Mouse (Mus musculus) midbrain, embryonic 13.5 days (tissue): ENCODE data around the gene Babam2. TPM values are rescaled to one million over a fixed set of nuclear protein-coding genes. Genes with fewer than 3 reads are reported as not detected.

Experiments
- ATAC-seq: fragments of 200-750 bp; cut with Nextera tagmentation; 2 replicates; pipeline ENCODE4 v1.8.0; 2017; ENCODE audit warnings: mild to moderate bottlenecking, moderate TSS enrichment, moderate library complexity
- H3K27ac ChIP-seq: fragments of 300-500 bp; sonication (generic); 2 replicates; pipeline ENCODE4 v1.5.1; 2015; ENCODE audit warnings: inconsistent platforms, mild to moderate bottlenecking, moderate library complexity
- H3K27me3 ChIP-seq: fragments of 300-500 bp; sonication (generic); 2 replicates; pipeline ENCODE4 v1.6.1; 2015; ENCODE audit warnings: mild to moderate bottlenecking, inconsistent platforms
- H3K36me3 ChIP-seq: fragments of 300-500 bp; sonication (generic); 2 replicates; pipeline ENCODE4 v1.6.1; 2015; ENCODE audit warnings: mild to moderate bottlenecking, inconsistent platforms
- H3K4me1 ChIP-seq: fragments of 300-500 bp; sonication (generic); replicated peaks from 2 replicates; pipeline ENCODE4 v1.6.1; 2015; ENCODE audit warnings: inconsistent platforms
- H3K4me2 ChIP-seq: fragments of 300-500 bp; sonication (generic); replicated peaks from 2 replicates; pipeline ENCODE4 v1.6.1; 2015; ENCODE audit warnings: moderate library complexity, mild to moderate bottlenecking, inconsistent platforms
- H3K4me3 ChIP-seq: fragments of 300-500 bp; sonication (generic); replicated peaks from 2 replicates; pipeline ENCODE4 v1.5.1; 2015; ENCODE audit warnings: mild to moderate bottlenecking, inconsistent platforms
- H3K9ac ChIP-seq: fragments of 300-500 bp; sonication (generic); replicated peaks from 2 replicates; pipeline ENCODE4 v1.6.1; 2015; ENCODE audit warnings: mild to moderate bottlenecking, inconsistent platforms
- H3K9me3 ChIP-seq: fragments of 300-500 bp; sonication (generic); 2 replicates; pipeline ENCODE4 v1.6.1; 2016; ENCODE audit warnings: mild to moderate bottlenecking, inconsistent platforms
- WGBS: fragments of 180-500 bp; shearing (Covaris S2); methylation state at CpG from one replicate; pipeline ENCODE4 v1.1.7; 2015; 5-methylcytosine and 5-hydroxymethylcytosine counted together
- polyA plus RNA-seq: library from polyadenylated mRNA; unstranded; fragments of >200 nt; fragmentation: Nextera tagmentation; extraction: Ambion mirVana; gene quantifications from 2 replicates; pipeline ENCODE4 v1.2.1, GENCODE M21; 2015

Gene Babam2
- polyA plus RNA-seq, 1 experiment from 2014 or later = 63.4 TPM

DNA sequence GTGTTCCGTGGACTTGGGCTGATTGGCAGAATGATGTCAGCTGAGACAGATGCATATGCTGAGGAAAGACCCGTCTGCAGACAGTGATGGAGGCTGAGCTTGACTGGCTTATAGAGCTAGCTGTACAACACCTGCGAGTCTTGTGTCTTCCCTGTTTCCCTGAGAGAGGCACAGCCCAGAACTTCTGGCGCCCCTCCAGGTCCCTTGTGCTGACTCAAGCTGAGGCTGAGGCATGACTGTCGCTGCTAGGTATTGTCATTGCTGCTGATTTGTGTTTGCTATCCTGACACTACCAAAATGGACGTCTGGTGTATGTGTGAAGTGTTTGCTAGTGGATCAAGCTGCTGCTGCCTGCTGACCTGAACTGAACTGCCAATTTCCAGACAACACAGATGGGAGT lies 27.0 kb downstream of the Babam2 start:
- 75% methylated on average over 6 of the region's 6 CpGs for WGBS
- Histone ChIP-seq H3K4me1 (no peaks in the 10 kb centered on the region), H3K27me3 (no peaks in the 10 kb centered on the region), H3K27ac (no peak overlapping the region), H3K4me3 (no peak overlapping the region), H3K9me3 (no peaks in the 10 kb centered on the region), H3K4me2 (no peak overlapping the region), H3K9ac (no peak overlapping the region), H3K36me3 (no peaks in the 10 kb centered on the region)
- no peak for ATAC-seq

DNA sequence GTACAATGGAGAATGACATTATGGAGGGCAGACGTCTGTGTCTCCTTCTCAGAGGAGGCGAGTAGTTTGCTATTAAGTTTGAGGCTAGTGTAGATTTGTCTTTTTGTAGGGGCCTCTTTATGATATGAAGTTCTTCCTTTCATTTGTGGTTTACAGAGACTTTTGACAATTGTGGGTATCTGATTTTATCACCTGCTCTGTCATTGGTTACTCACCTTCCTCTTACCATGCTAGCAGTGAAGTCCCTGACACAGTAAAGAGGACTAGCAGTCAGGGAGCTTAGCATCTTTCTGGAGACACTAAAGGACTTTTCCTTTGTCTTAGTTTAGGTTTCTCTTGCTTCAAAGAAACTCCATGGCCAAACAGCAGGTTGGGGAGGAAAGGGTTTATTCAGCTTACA lies 28.4 kb downstream of the Babam2 start:
- H3K4me3 ChIP-seq = no peak overlapping the region
- H3K9me3 ChIP-seq = no peaks in the 10 kb centered on the region
- ATAC-seq = no peak
- no peak overlapping the region for H3K27ac ChIP-seq
- no peak overlapping the region for H3K9ac ChIP-seq
- 87% methylated on average over 2 of the region's 2 CpGs for WGBS
- no peaks in the 10 kb centered on the region for H3K36me3 ChIP-seq
- no peaks in the 10 kb centered on the region for H3K27me3 ChIP-seq
- no peaks in the 10 kb centered on the region for H3K4me1 ChIP-seq
- no peak overlapping the region for H3K4me2 ChIP-seq

DNA sequence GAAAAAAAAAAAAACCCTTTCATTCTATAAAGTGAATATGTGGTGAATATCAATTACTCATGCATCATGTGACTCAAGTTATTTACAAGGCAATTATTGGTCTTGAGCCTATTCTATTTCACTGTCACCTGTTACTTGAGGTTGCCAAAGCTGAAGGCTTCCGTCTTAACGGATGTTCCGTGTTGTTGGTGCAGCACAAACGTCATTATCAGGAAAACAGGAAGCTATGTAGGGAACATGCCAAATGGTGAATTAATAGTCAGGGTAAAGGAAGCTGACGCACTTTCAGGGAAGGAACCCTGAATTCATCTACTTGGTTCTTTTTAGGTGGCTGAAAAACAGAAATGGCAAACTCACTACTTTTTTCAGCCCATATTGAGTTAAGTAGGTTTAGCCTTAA lies 30.0 kb downstream of the Babam2 start:
- ATAC-seq = no peak
- no peak overlapping the region for H3K4me2 ChIP-seq
- no peak overlapping the region for H3K27ac ChIP-seq
- no peak overlapping the region for H3K9ac ChIP-seq
- H3K4me3 ChIP-seq = no peak overlapping the region
- no peaks in the 10 kb centered on the region for H3K4me1 ChIP-seq
- H3K9me3 ChIP-seq = no peaks in the 10 kb centered on the region
- 90% methylated on average over 5 of the region's 5 CpGs for WGBS
- H3K27me3 ChIP-seq = no peaks in the 10 kb centered on the region
- no peaks in the 10 kb centered on the region for H3K36me3 ChIP-seq

DNA sequence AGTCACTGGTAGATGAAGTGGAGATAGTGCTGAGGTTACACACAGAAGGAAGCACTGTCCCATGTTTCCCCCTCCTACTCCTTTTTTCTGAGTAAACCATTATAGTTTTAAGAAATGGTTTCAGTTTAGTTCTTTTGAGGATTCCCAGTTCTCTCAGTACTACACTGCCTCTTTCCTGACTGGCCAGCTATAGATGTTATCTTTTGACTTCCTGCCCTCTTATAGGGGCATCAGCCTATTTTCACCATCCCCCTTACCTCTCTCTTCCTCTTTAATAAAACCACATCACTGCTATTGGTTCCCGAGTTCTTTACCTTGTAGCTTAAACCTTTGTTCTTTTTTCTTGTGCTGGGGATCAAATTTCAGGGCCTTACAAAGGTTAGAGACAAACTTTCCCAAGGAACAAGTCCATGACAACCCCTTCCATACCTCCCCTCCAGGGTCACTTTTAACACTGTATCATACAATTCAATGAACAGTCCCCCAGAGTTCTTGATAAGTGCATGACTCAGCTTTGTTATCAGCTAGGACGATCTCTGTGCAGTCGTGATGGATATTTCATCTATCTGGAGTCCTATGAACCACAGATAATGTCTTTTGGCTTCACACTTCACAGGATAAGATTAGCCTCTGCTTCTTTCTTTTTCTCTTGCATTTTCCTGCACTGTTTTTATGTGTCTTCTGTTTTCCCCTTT lies 35.3 kb downstream of the Babam2 start:
- H3K4me1 ChIP-seq = no peaks in the 10 kb centered on the region
- H3K27me3 ChIP-seq = no peaks in the 10 kb centered on the region
- 40% methylated on average over 3 of the region's 3 CpGs for WGBS
- H3K27ac ChIP-seq = no peak overlapping the region
- H3K4me3 ChIP-seq = no peak overlapping the region
- H3K9ac ChIP-seq = no peak overlapping the region
- no peaks in the 10 kb centered on the region for H3K36me3 ChIP-seq
- no peak overlapping the region for H3K4me2 ChIP-seq
- no peaks in the 10 kb centered on the region for H3K9me3 ChIP-seq
- no peak for ATAC-seq

DNA sequence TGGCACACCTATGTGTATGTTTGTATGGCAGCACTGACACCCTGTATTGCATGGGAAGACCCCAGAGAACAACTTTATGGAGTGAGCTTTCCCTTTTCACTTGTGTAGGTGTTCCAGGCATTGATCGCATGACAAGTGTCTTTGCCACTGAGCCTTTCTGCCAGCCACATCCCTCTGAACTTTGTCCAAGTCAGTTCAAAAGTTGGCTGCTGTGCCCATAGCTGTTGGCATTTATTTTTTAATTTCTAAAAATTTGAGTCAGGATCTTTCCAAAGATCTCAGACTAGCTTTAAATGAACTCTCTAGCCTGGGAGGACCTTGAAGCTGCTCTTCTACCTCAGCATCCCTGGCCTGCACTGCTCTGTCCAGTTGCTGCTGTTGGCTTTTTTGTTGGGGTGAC lies 44.4 kb downstream of the Babam2 start:
- 100% methylated on average over 1 of the region's 1 CpGs for WGBS
- Histone ChIP-seq H3K4me3 (no peak overlapping the region), H3K36me3 (no peaks in the 10 kb centered on the region), H3K9me3 (no peaks in the 10 kb centered on the region), H3K4me2 (no peak overlapping the region), H3K9ac (no peak overlapping the region), H3K27ac (no peak overlapping the region), H3K27me3 (no peaks in the 10 kb centered on the region), H3K4me1 (no peaks in the 10 kb centered on the region)
- ATAC-seq = no peak

DNA sequence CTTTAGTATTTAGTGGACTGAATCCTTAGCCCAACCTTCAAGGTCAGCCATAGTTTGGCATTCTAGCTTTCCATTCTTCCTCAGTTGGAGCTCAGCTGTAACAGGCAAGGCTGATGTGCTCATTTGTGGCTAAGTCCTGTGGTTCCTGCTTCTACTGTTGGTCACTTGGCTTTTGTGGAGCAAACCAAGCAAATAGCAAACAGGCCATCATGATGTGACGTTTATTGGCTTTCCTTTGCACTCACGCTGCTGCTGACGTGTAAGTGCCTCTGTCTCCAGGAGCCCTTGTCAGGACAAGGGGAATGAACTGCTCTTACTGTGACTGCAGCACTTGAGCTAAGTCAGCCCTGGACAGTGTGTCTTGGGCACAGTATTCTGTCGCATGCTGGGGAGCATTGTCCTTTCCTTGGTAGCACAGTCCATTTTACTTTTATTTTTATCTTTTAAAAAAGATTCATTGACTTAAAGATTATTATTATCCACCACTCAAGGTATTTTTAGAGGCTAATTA lies 45.1 kb downstream of the Babam2 start:
- Histone ChIP-seq H3K27ac (no peak overlapping the region), H3K4me3 (no peak overlapping the region), H3K4me2 (no peak overlapping the region), H3K4me1 (no peaks in the 10 kb centered on the region), H3K36me3 (no peaks in the 10 kb centered on the region), H3K9me3 (no peaks in the 10 kb centered on the region), H3K9ac (no peak overlapping the region), H3K27me3 (no peaks in the 10 kb centered on the region)
- 58% methylated on average over 4 of the region's 4 CpGs for WGBS
- no peak for ATAC-seq

GRCm38 (mm10) chr5:31749401-31749800 lies 51.9 kb downstream of the Babam2 start:
- H3K27ac ChIP-seq = no peak overlapping the region
- H3K36me3 ChIP-seq = no peaks in the 10 kb centered on the region
- no peaks in the 10 kb centered on the region for H3K27me3 ChIP-seq
- H3K4me1 ChIP-seq = no peaks in the 10 kb centered on the region
- H3K4me2 ChIP-seq = no peak overlapping the region
- no peak overlapping the region for H3K9ac ChIP-seq
- no peak overlapping the region for H3K4me3 ChIP-seq
- no peak for ATAC-seq
- no peaks in the 10 kb centered on the region for H3K9me3 ChIP-seq

DNA sequence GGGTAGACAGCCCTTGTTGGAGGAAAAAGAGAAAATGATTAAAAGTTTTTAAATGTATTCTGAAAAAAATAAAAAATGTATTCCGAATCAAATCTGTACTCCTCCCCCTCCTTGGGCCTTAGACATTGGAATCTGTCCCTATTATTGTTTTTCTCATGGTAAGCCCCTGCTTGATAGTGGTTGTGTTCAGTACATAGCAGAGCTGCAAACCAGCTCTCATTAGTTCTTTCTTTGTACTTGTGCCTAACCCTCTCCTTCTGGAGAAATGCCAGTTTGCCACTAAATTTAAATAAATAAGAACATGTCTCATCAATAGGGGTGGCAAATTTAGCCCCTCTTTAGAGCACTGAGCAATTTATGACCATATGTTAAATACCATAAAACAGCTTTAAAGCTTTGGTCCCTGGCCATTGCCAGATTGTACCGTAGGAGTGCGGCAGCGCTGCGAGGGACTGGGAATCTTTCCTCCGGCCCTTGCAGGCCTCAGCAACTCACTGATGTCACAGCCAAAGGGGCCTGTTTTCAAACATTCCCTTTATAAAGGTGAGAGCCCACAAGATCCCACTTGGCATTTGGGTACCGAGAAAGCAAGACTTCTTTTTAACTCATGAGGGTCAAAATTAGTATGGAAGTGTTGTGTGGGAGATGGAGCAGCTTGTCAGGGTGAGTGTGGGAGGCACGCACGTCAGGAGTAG lies 52.9 kb downstream of the Babam2 start:
- Histone ChIP-seq H3K36me3 (no peaks in the 10 kb centered on the region), H3K9me3 (no peaks in the 10 kb centered on the region), H3K4me1 (no peaks in the 10 kb centered on the region), H3K4me3 (no peak overlapping the region), H3K27ac (no peak overlapping the region), H3K27me3 (no peaks in the 10 kb centered on the region), H3K4me2 (no peak overlapping the region), H3K9ac (no peak overlapping the region)
- 88% methylated on average over 9 of the region's 9 CpGs for WGBS
- no peak for ATAC-seq

DNA sequence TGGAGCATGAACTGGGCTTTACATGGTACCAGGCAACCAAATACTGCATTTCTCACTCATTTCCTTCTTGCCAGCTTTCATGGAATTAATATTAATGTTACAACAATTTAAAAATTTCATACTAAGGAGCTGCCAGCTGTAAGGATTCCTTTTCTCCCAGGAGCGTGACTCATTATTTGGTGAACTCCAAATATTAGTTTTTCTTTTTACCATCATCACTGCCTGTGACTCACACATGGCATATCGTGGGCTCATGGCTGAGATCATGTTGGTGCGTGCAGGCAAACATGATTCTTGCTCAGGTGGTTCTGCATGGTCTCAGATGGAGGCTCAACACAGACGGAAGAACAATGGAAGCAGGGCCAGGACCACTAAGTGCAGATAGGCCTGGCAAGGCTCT lies 53.5 kb downstream of the Babam2 start:
- no peaks in the 10 kb centered on the region for H3K27me3 ChIP-seq
- no peak overlapping the region for H3K9ac ChIP-seq
- H3K36me3 ChIP-seq = no peaks in the 10 kb centered on the region
- no peaks in the 10 kb centered on the region for H3K9me3 ChIP-seq
- no peak for ATAC-seq
- no peak overlapping the region for H3K4me3 ChIP-seq
- H3K4me1 ChIP-seq = no peaks in the 10 kb centered on the region
- H3K27ac ChIP-seq = no peak overlapping the region
- H3K4me2 ChIP-seq = no peak overlapping the region
- 91% methylated on average over 4 of the region's 4 CpGs for WGBS

GRCm38 (mm10) chr5:31754634-31755033 lies 57.1 kb downstream of the Babam2 start:
- no peaks in the 10 kb centered on the region for H3K4me1 ChIP-seq
- no peak overlapping the region for H3K9ac ChIP-seq
- no peak overlapping the region for H3K4me2 ChIP-seq
- H3K9me3 ChIP-seq = no peaks in the 10 kb centered on the region
- H3K36me3 ChIP-seq = no peaks in the 10 kb centered on the region
- H3K4me3 ChIP-seq = no peak overlapping the region
- ATAC-seq = no peak
- H3K27me3 ChIP-seq = no peaks in the 10 kb centered on the region
- WGBS = 80% methylated on average over 1 of the region's 1 CpGs
- no peak overlapping the region for H3K27ac ChIP-seq

GRCm38 (mm10) chr5:31755255-31755654 lies 57.8 kb downstream of the Babam2 start:
- Histone ChIP-seq H3K9me3 (no peaks in the 10 kb centered on the region), H3K4me2 (no peak overlapping the region), H3K27ac (no peak overlapping the region), H3K9ac (no peak overlapping the region), H3K27me3 (no peaks in the 10 kb centered on the region), H3K36me3 (no peaks in the 10 kb centered on the region), H3K4me3 (no peak overlapping the region), H3K4me1 (no peaks in the 10 kb centered on the region)
- no peak for ATAC-seq
- WGBS = 92% methylated on average over 3 of the region's 3 CpGs

GRCm38 (mm10) chr5:31758310-31759091 lies 61.0 kb downstream of the Babam2 start:
- no peak overlapping the region for H3K9ac ChIP-seq
- H3K27me3 ChIP-seq = no peaks in the 10 kb centered on the region
- H3K36me3 ChIP-seq = no peaks in the 10 kb centered on the region
- H3K9me3 ChIP-seq = no peaks in the 10 kb centered on the region
- no peaks in the 10 kb centered on the region for H3K4me1 ChIP-seq
- H3K4me2 ChIP-seq = no peak overlapping the region
- WGBS = 92% methylated on average over 9 of the region's 9 CpGs
- H3K4me3 ChIP-seq = no peak overlapping the region
- ATAC-seq = no peak
- no peak overlapping the region for H3K27ac ChIP-seq
